Mouse (Mus musculus) myocyte (in vitro differentiated cells): ENCODE data around the gene Hmbs. TPM values are rescaled to one million over a fixed set of nuclear protein-coding genes. Genes with fewer than 3 reads are reported as not detected.

Source experiments
- H3K27me3 ChIP-seq: one replicate; pipeline ENCODE4 v1.6.1; 2011; ENCODE audit not compliant: control insufficient read depth, insufficient read depth, insufficient read length
- H3K36me3 ChIP-seq: one replicate; pipeline ENCODE4 v1.6.1; 2011; ENCODE audit not compliant: control insufficient read depth, insufficient read depth
- H3K4me2 ChIP-seq: one replicate; pipeline ENCODE4 v1.6.1; 2011; ENCODE audit warnings: low read depth, control low read depth
- H3K4me3 ChIP-seq: one replicate; pipeline ENCODE4 v1.5.1; 2011; ENCODE audit warnings: mild to moderate bottlenecking, control low read depth, moderate library complexity
- H3K79me2 ChIP-seq: one replicate; pipeline ENCODE4 v1.6.1; 2011; ENCODE audit not compliant: control insufficient read depth, insufficient read depth
- H3ac ChIP-seq: one replicate; pipeline ENCODE4 v1.6.1; 2011; ENCODE audit not compliant: control insufficient read depth, insufficient read length
- CEBPB ChIP-seq: IDR thresholded peaks from 2 replicates; pipeline ENCODE4 v1.6.1; 2011; ENCODE audit warnings: mild to moderate bottlenecking, moderate library complexity; ENCODE audit not compliant: poor library complexity, insufficient read depth, severe bottlenecking
- E2F4 ChIP-seq: IDR thresholded peaks from one replicate; pipeline ENCODE4 v1.6.1; 2011; ENCODE audit warnings: mild to moderate bottlenecking, control low read depth, moderate library complexity; ENCODE audit not compliant: insufficient read depth
- MAX ChIP-seq: IDR thresholded peaks from one replicate; pipeline ENCODE4 v1.6.1; 2011; ENCODE audit warnings: low read depth, mild to moderate bottlenecking, control low read depth
- MYOD1 ChIP-seq, 3 experiments: IDR thresholded peaks; one replicate each; pipeline ENCODE4 v1.6.1; 2011; ENCODE audit warnings: control low read depth in 2 of 3, low read depth in 2 of 3, mild to moderate bottlenecking in 2 of 3, moderate library complexity in 1 of 3; ENCODE audit not compliant: insufficient read length in 2 of 3, control insufficient read depth in 1 of 3
- MYOG ChIP-seq, 3 experiments: IDR thresholded peaks; one replicate each; pipeline ENCODE4 v1.6.1; 2011; ENCODE audit warnings: control low read depth in 2 of 3, low read depth in 2 of 3, mild to moderate bottlenecking in 2 of 3; ENCODE audit not compliant: insufficient read length in 2 of 3, control insufficient read depth in 1 of 3, insufficient read depth in 1 of 3
- POLR2A ChIP-seq: IDR thresholded peaks from one replicate; pipeline ENCODE4 v1.6.1; 2011; ENCODE audit warnings: low read depth, mild to moderate bottlenecking, control low read depth, moderate library complexity; ENCODE audit not compliant: insufficient read length
- POLR2AphosphoS2 ChIP-seq: IDR thresholded peaks from one replicate; pipeline ENCODE4 v1.6.1; 2011; ENCODE audit warnings: low read depth, control low read depth; ENCODE audit not compliant: insufficient read length
- REST ChIP-seq: IDR thresholded peaks from one replicate; pipeline ENCODE4 v1.6.1; 2011; ENCODE audit warnings: mild to moderate bottlenecking, control low read depth, moderate library complexity; ENCODE audit not compliant: insufficient read depth, insufficient read length
- SRF ChIP-seq: IDR thresholded peaks from one replicate; pipeline ENCODE4 v1.6.1; 2011; ENCODE audit warnings: low read depth; ENCODE audit not compliant: control insufficient read depth, insufficient read length
- TCF12 ChIP-seq: IDR thresholded peaks from one replicate; pipeline ENCODE4 v1.6.1; 2011; ENCODE audit warnings: mild to moderate bottlenecking, control low read depth; ENCODE audit not compliant: poor library complexity, insufficient read depth, severe bottlenecking
- TCF3 ChIP-seq: IDR thresholded peaks from one replicate; pipeline ENCODE4 v1.6.1; 2011; ENCODE audit warnings: low read depth, control low read depth; ENCODE audit not compliant: insufficient read length
- USF1 ChIP-seq: IDR thresholded peaks from one replicate; pipeline ENCODE4 v1.6.1; 2011; ENCODE audit warnings: low read depth, mild to moderate bottlenecking, control low read depth, moderate library complexity
- polyA plus RNA-seq: library from polyadenylated mRNA; unstranded; fragments of >200 nt; fragmentation: generic; extraction: Trizol; gene quantifications from one replicate; pipeline ENCODE4 v1.2.1, GENCODE M21; 2012; ENCODE audit warnings: missing spikeins

The Hmbs gene
- polyA plus RNA-seq = 31.5 TPM

DNA sequence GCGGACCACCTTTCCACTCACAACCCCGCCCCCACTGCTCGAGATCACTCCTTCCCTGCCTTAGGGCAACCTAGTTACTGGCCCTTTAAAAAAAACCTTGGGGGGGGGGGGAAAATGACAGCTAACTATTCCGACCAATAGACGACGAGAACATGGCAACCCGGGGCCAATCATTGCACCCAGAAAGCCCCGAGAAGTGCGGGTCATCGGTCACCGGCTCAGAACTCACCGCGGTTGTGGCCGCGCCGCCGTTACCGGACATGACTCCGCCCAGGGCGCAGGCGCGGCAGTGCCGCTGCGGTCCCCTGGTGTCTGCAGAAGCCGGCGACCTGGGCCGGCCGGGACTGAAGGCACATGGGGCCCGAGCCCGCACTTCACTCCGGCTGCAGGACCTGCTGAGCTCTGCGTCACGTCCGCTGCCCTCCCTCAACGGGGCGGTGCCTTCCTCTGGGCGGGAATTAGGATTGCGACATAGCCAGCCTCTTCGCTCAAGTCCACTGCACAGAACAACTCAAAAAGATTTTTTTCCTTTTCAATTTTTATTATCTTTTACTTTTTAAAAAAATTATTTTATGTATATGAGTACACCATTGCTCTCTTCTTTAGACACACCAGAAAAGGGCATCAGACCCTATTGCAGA, at the start of gene Hmbs:
Hmbs (minus strand) TSS at position 448 of the 641 bp plus-strand sequence.
- Histone ChIP-seq H3K4me2 (peak within 1 kb of the TSS; percentile 94), H3ac (peak within 1 kb of the TSS; percentile 57), H3K4me3 (peak within 1 kb of the TSS; percentile 51), H3K36me3 (peaks cover 11% of the 10 kb centered on the region), H3K27me3 (no peaks in the 10 kb centered on the region), H3K79me2 (peaks cover 18% of the 10 kb centered on the region)
- TF ChIP-seq TCF12 = no peak
- TF ChIP-seq POLR2AphosphoS2 = peak; percentile 85
- TF ChIP-seq MAX = no peak
- TF ChIP-seq POLR2A = peak; percentile 71
- peak; percentile 99 for TF ChIP-seq CEBPB
- TF ChIP-seq TCF3 = no peak
- peak; percentile 96 for TF ChIP-seq E2F4

DNA sequence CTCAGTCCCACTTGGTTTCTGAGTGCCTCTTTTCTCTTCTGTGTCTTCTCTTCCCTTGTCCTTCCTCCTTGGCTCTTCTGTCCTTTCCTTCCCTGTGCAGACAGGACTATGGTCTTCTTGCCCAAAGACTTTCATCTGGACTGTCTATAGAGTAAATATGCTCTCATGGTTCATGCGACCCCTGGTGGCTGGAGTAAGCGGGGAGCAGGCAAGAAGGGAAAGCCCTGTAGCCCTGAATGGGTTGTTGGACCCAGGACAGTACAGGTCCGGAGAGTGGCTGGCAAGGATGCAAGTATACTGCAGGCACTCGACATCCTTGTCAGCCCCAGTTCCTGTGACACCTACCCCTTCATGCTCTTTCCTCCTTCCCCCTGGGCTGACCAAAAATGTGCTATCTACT, 47.4 kb upstream of the Hmbs start:
- no peaks in the 10 kb centered on the region for H3K79me2 ChIP-seq
- H3K36me3 ChIP-seq = peaks cover 25% of the 10 kb centered on the region
- H3K4me3 ChIP-seq = no peak overlapping the region
- H3ac ChIP-seq = no peak overlapping the region
- no peak overlapping the region for H3K4me2 ChIP-seq
- TF ChIP-seq USF1 (no peak), SRF (no peak), MYOG (IDR thresholded peaks at IDR 0.05; ENCODE audit: control insufficient read depth in 1 of 3, insufficient read depth in 1 of 3, insufficient read length in 2 of 3, low read depth in 2 of 3) (no peak), TCF12 (no peak), POLR2A (no peak), E2F4 (no peak), TCF3 (no peak), REST (no peak), MYOD1 (IDR thresholded peaks at IDR 0.05; ENCODE audit: control insufficient read depth in 1 of 3, insufficient read length in 2 of 3, low read depth in 2 of 3) (no peak), CEBPB (no peak), POLR2AphosphoS2 (no peak)
- no peaks in the 10 kb centered on the region for H3K27me3 ChIP-seq

DNA sequence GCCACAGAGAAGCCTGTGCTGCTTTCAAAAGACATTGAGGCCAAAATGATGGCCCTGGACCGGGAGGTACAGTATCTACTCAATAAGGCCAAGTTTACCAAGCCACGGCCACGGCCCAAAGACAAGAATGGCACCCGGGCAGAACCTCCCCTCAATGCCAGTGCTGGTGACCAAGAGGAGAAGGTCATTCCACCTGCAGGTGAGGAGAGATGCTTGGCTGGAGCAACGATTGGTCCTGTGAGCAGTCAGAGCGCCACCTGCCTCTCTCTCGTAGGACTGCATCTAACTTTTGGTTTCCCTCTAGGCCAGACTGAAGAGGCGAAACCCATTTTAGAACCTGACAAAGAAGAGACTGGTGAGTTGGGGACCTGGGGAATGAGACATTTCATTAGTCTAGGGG, 45.2 kb upstream of the Hmbs start:
- Histone ChIP-seq H3K4me2 (no peak overlapping the region), H3K79me2 (no peaks in the 10 kb centered on the region), H3K36me3 (peaks cover 29% of the 10 kb centered on the region), H3K4me3 (no peak overlapping the region), H3ac (no peak overlapping the region), H3K27me3 (no peaks in the 10 kb centered on the region)
- TF ChIP-seq TCF12 (no peak), MYOG (IDR thresholded peaks at IDR 0.05; ENCODE audit: control insufficient read depth in 1 of 3, insufficient read depth in 1 of 3, insufficient read length in 2 of 3, low read depth in 2 of 3) (no peak), SRF (no peak), TCF3 (no peak), USF1 (no peak)

DNA sequence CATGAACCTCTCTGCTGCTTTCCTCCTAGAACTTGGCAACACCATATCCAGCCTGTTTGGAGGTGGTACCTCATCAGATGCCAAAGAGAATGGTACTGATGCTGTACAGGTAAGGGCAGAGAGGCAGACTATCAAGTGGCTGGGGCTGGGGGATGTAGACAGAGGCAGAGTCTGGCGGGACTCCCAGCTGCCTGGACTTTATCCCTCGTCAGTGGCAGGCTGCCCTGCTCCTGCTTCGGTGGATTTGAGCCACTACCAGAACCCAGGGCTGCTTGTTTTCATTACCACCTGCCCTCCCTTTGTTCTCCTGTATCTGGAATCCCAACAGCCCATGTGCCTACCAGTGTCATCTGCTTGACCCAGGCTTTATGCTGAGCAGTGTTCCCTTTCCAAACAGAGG, 43.2 kb upstream of the Hmbs start:
- Histone ChIP-seq H3K4me2 (no peak overlapping the region), H3K36me3 (peaks cover 38% of the 10 kb centered on the region), H3K27me3 (no peaks in the 10 kb centered on the region), H3ac (no peak overlapping the region), H3K79me2 (no peaks in the 10 kb centered on the region), H3K4me3 (no peak overlapping the region)
- no peak for TF ChIP-seq POLR2A
- no peak for TF ChIP-seq POLR2AphosphoS2
- no peak for TF ChIP-seq SRF
- no peak for TF ChIP-seq USF1
- TF ChIP-seq REST = no peak
- TF ChIP-seq TCF12 = no peak
- TF ChIP-seq MAX = no peak
- TF ChIP-seq CEBPB = no peak
- TF ChIP-seq MYOG (IDR thresholded peaks at IDR 0.05; ENCODE audit: control insufficient read depth in 1 of 3, insufficient read depth in 1 of 3, insufficient read length in 2 of 3, low read depth in 2 of 3) = no peak
- no peak for TF ChIP-seq MYOD1 (IDR thresholded peaks at IDR 0.05; ENCODE audit: control insufficient read depth in 1 of 3, insufficient read length in 2 of 3, low read depth in 2 of 3)
- no peak for TF ChIP-seq E2F4
- TF ChIP-seq TCF3 = no peak

DNA sequence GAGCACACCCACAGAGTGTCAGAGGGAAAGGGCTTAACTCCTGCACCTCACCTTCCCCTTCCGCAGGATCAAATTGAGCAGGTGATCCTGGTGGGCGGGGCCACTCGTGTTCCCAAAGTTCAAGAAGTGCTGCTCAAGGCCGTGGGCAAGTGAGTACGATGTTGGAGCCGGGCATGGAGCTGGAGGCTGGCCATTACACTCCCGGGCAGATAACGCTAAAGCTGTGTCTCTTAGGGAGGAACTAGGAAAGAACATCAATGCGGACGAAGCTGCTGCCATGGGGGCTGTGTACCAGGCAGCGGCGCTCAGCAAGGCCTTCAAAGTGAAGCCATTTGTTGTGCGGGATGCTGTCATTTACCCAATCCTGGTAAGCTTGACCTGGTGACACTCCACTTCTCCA, 40.6 kb upstream of the Hmbs start:
- Histone ChIP-seq H3K27me3 (no peaks in the 10 kb centered on the region), H3ac (no peak overlapping the region), H3K4me3 (no peak overlapping the region), H3K4me2 (no peak overlapping the region), H3K36me3 (peaks cover 32% of the 10 kb centered on the region), H3K79me2 (peaks cover 20% of the 10 kb centered on the region)
- TF ChIP-seq E2F4 = no peak
- TF ChIP-seq USF1 = no peak
- no peak for TF ChIP-seq TCF12
